Mouse (Mus musculus) embryonic fibroblast, embryonic 13.5 days (primary cell): ENCODE results near the gene Thsd4. TPM values are rescaled to one million over a fixed set of nuclear protein-coding genes. Genes with fewer than 3 reads are reported as not detected.

Experiments
- H3K27ac ChIP-seq: 2 replicates; pipeline ENCODE4 v1.5.1; 2012; ENCODE audit warnings: low read length, control low read depth, inconsistent platforms; ENCODE audit not compliant: insufficient read depth
- H3K4me1 ChIP-seq: 2 replicates; pipeline ENCODE4 v1.6.1; 2011; ENCODE audit warnings: low read length; ENCODE audit not compliant: control insufficient read depth, insufficient read depth
- H3K4me3 ChIP-seq: 2 replicates; pipeline ENCODE4 v1.5.1; 2011; ENCODE audit warnings: mild to moderate bottlenecking, control low read depth, low read length; ENCODE audit not compliant: insufficient read depth
- CTCF ChIP-seq: IDR thresholded peaks from 2 replicates; pipeline ENCODE4 v1.5.1; 2011; ENCODE audit warnings: mild to moderate bottlenecking, control low read depth, low read length, moderate library complexity, borderline replicate concordance; ENCODE audit not compliant: insufficient read depth
- POLR2A ChIP-seq: IDR thresholded peaks from 2 replicates; pipeline ENCODE4 v1.6.1; 2011; ENCODE audit warnings: low read depth, mild to moderate bottlenecking, control low read depth, low read length, moderate library complexity
- polyA plus RNA-seq: library from polyadenylated mRNA; stranded (reverse); fragments of >200 nt; gene quantifications from 2 replicates; pipeline ENCODE4 v1.2.4, GENCODE M21; 2011; ENCODE audit warnings: low read depth; ENCODE audit not compliant: missing spikeins, insufficient read length

Thsd4 gene
- polyA plus RNA-seq, 1 experiment = 7.0 TPM

GRCm38 (mm10) chr9:60521143-60521542 is 703 bp downstream of the Thsd4 start:
- H3K27ac ChIP-seq = no peak overlapping the region
- peak overlapping the region; percentile 26; the same call in 1 of the 2 replicates for H3K4me3 ChIP-seq
- peaks cover under 1% of the 10 kb centered on the region; the same call in 1 of the 2 replicates for H3K4me1 ChIP-seq
- TF ChIP-seq CTCF = no peak
- TF ChIP-seq POLR2A = no peak

GRCm38 (mm10) chr9:60519601-60520000 is 2.2 kb downstream of the Thsd4 start:
- no peak for TF ChIP-seq POLR2A
- no peak for TF ChIP-seq CTCF
- Histone ChIP-seq H3K4me1 (no peaks in the 10 kb centered on the region), H3K27ac (no peak overlapping the region), H3K4me3 (no peak overlapping the region)

- no peak overlapping the region for H3K27ac ChIP-seq
- H3K4me3 ChIP-seq = no peak overlapping the region
- TF ChIP-seq POLR2A (no peak), CTCF (no peak)
- H3K4me1 ChIP-seq = no peaks in the 10 kb centered on the region
Observed at GRCm38 (mm10) chr9:60518216-60518615, 3.6 kb downstream of the Thsd4 start.

- H3K27ac ChIP-seq = no peak overlapping the region
- H3K4me1 ChIP-seq = no peaks in the 10 kb centered on the region
- H3K4me3 ChIP-seq = no peak overlapping the region
- TF ChIP-seq CTCF (no peak), POLR2A (no peak)
Observed at GRCm38 (mm10) chr9:60517148-60517547, 4.7 kb downstream of the Thsd4 start.

GRCm38 (mm10) chr9:60516379-60516778 is 5.5 kb downstream of the Thsd4 start:
- no peaks in the 10 kb centered on the region for H3K4me1 ChIP-seq
- H3K4me3 ChIP-seq = no peak overlapping the region
- no peak overlapping the region for H3K27ac ChIP-seq
- TF ChIP-seq POLR2A = no peak
- TF ChIP-seq CTCF = no peak

GRCm38 (mm10) chr9:60513329-60513788 is 8.5 kb downstream of the Thsd4 start:
- Histone ChIP-seq H3K4me1 (no peaks in the 10 kb centered on the region), H3K27ac (no peak overlapping the region), H3K4me3 (no peak overlapping the region)
- no peak for TF ChIP-seq POLR2A
- TF ChIP-seq CTCF = no peak

- TF ChIP-seq CTCF (no peak), POLR2A (no peak)
- H3K27ac ChIP-seq = no peak overlapping the region
Observed at GRCm38 (mm10) chr9:60510876-60511275, 11.0 kb downstream of the Thsd4 start.

GRCm38 (mm10) chr9:60506136-60506535 is 15.7 kb downstream of the Thsd4 start:
- peaks cover 19% of the 10 kb centered on the region for H3K4me1 ChIP-seq
- TF ChIP-seq CTCF = no peak
- TF ChIP-seq POLR2A = no peak
- no peak overlapping the region for H3K27ac ChIP-seq
- H3K4me3 ChIP-seq = no peak overlapping the region

More at GRCm38 (mm10) chr9:60510876-60511275, 11.0 kb downstream of the Thsd4 start:
- Histone ChIP-seq H3K4me3 (no peak overlapping the region), H3K4me1 (0 out of 2 replicates have a peak, but pooled peaks cover 2% of the 10 kb centered on the region)

- peak overlapping the region; percentile 23; the same call in 1 of the 2 replicates for H3K27ac ChIP-seq
- TF ChIP-seq POLR2A (no peak), CTCF (no peak)
- H3K4me3 ChIP-seq = no peak overlapping the region
- peaks cover 19% of the 10 kb centered on the region for H3K4me1 ChIP-seq
Observed at GRCm38 (mm10) chr9:60504378-60505285, 17.2 kb downstream of the Thsd4 start.

GRCm38 (mm10) chr9:60502220-60502619 is 19.6 kb downstream of the Thsd4 start:
- TF ChIP-seq CTCF (no peak), POLR2A (no peak)
- Histone ChIP-seq H3K27ac (no peak overlapping the region), H3K4me1 (peaks cover 17% of the 10 kb centered on the region), H3K4me3 (no peak overlapping the region)
